Mouse (Mus musculus) gastrocnemius, postnatal 4 days (tissue): ENCODE data around the gene Mpz. TPM values are rescaled to one million over a fixed set of nuclear protein-coding genes. Genes with fewer than 3 reads are reported as not detected.

ENCODE experiments used
- DNase-seq, 2 experiments: peaks; one replicate each; pipeline ENCODE4 v3.0.0; 2021 to 2022; ENCODE audit warnings: low spot score in 2 of 2, mixed read lengths in 2 of 2
- total RNA-seq, 2 experiments: library from RNA; stranded (reverse); gene quantifications; 2 replicates each; pipeline ENCODE4 v1.2.3; 2021

Gene Mpz
- total RNA-seq, 2 experiments from 2014 or later = 476 to 539 TPM

DNA sequence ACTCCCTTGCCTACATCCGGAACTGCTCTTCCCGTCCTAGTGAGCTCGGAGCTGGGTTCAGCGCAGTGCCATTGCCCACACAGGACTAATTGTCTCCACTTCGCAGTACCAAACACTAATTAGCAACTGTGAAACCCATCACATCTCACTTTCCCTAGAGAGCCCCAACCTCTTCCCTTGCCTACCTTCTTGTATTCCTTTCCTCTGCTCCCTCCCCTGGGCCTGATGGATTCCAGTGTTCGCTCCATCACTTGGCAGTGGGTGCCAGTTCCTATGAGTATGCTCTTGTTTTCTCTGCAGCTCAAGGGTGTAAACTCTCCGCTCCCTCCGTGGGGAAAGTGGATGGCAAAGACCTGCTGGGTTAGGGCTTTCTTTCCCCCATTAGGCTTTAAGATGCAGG, 35.1 kb downstream of the Mpz start:
- no peak for DNase-seq

- no peak for DNase-seq
Measured at GRCm38 (mm10) chr1:171187851-171188700, 37.6 kb downstream of the Mpz start.

DNA sequence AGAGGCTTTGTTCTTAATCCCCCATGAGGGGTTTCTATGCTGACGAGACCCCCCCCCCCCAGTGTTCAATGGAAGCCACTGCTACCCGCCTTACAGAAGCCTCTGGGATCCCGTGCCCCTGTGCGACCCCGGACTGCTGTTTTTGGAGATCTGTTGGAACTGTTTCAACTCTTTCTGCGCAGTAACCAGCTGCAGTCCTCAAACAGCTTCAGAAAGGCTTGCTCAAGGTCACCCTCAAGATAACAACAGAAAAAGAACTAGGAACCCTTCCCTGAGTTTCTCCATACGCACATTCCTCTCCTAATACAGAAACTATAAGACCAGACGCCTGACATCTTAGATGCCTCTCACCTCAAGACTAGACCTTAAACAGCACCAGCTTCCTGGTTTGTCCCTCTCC, 38.5 kb downstream of the Mpz start:
- DNase-seq = no peak

DNA sequence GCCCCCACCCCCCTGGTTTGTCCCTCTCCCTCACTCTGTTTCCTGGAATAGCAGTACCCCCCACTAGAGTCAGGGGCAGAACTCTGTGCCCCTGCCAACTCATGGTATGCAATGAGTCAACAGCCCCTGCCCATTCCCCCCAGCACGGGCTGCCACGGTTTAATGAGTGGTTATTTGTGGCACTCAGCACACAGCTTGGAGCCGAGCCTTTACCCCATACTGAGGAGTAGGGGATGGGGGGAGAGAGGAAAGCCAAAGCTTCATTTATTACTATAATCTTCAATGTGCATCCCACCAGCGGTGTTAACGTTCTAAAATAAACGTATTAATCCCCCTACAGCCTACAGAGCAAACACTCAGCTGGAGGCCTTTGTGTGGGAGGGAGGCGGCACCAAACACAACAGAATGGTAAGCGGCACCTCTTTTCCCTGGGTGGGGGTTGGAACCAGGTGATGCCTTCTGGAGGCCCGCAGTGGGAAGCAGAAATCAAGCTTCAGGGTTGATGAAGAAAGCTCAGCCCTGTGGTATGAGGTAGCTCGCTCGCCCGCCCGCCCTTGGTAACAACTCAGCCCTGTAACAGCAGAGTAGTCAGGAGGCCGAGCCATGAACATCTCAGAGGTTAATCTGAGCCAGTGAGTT, 39.1 kb downstream of the Mpz start:
- DNase-seq = no peak

DNA sequence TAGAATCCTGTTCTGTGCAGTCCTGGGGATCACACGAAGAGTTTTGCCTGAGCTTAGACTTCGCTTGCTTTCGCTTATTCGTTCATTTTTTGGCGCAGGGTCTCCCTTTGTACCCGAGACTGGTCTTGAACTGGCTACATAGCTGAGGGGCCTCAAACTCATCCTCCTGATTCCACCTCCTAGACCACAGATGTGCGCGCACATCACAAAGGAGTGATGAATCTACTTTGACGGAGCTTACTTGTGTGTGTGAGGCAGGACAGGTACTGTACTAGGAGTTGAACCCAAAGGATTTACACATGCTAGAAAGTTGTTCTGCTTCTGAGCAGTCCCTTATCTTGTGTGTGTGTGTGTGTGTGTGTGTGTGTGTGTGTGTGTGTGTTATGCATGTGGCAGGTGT, 40.3 kb downstream of the Mpz start:
- DNase-seq = no peak

DNA sequence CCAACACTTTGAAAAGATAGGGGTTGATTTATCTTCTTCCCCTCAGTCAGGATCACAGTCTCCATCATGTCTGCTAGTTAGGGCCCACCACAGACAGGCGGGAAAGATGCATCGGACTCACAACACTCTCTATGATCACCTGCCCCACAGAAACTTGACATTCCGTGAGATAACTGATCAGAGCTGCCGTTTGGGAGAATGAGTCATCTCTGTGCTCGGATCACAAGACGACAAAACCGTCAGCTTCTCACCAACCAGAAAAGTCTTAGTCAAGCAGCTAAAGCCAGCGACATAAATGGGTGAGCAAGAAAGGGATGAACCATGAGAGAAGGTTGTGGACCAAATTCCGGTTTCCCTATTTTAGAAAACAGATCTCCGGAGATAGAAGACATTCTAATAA, 41.8 kb downstream of the Mpz start:
- DNase-seq = no peak

- DNase-seq = no peak
Measured at GRCm38 (mm10) chr1:171193093-171193840, 42.8 kb downstream of the Mpz start.

DNA sequence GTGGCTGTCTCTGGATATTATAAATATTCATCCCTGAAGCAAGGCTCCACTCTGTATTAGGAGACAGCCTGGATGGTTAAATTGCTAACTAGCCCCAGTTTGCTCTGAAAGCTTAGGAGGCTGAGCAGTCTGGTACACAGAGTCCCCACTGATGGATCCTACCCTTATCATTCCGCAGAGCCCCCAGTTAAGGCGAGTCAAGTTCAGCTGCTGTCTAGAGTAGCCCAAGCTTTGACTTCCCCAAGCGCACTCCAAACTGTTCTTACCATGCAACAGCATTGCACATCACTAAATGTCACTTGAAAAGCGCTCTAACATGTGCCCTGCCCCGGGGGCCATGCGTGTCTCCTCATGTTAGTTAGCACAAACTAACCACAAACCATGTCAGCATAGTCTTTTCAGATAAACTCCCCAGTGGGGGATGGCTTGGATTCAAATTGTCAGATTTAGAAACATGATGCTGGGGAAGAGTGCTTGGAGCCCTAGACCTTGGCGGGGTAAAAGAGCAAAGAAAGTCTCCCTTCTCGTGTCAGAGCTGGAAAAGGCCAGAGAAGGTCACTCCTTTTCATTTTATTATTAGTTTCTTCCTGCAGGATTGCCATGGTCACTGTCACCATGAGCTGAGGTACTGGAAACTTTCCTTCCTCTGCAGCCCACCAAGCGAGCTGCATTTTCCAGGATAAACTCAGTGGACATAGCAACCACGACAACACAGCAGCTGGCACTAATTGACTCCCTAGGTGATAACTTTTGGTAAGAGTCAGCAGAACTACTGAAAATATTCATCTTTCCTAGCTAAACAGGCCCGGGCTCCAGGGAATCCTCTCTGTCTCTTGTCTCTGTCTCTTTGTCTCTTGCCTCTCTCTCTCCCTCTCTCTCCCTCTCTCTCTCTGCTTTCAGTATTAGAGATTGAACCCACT, 43.7 kb downstream of the Mpz start:
- no peak for DNase-seq

- DNase-seq = no peak
Measured at GRCm38 (mm10) chr1:171195046-171195822, 44.7 kb downstream of the Mpz start.

DNA sequence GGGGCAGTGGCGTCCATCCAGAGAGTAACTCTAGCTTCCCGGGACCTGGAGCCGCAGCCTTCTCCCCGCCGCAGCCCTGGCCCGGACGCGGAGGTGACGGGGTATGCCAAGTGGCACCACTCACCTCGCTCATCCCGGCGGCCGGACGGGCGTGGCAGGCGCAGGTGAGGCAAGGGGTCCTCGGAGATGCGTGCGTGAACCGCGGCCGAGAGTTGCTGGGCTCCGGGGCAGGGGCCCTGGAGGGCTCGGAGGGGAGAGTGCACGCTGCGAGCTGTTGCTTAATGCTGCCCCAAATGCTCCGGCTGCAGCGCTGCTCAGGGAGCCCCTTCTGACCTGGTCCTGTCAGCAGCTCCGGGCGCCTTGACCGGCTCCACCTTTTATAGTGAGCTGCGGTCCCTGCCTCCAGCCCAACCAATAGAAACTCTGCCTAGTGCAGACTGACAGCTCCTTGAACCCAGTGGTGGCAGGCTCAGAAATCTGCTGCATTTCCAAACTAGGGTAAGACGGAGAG, 45.4 kb downstream of the Mpz start, which contains the start of gene Pcp4l1:
Gene Pcp4l1 (minus strand): TSS at position 382 of the 511 bp plus-strand sequence.
- DNase-seq = peak in 1 of 2 experiments; percentile 37

DNA sequence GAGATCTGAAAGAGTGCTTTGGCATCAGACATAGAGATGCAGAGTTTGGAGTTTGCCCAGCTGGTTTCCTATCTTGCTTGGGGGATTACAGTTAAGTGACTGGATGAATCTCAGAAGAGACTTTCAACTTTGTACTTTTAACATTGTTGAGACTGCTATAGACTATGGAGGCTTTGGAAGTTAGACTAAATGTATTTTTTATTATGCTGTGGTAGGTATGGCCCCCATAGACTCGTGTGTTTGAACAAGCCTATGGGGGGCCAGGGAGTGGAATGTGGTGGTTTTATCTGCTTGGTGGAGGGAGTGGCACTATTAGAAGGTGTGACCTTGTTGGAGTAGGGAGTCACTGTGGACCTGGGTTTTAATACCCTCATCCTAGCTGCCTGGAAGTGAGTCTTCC, 49.0 kb downstream of the Mpz start:
- DNase-seq = no peak

- DNase-seq = no peak
Measured at GRCm38 (mm10) chr1:171200769-171201168, 50.3 kb downstream of the Mpz start.

- no peak for DNase-seq
Measured at GRCm38 (mm10) chr1:171203471-171204248, 53.1 kb downstream of the Mpz start.

GRCm38 (mm10) chr1:171204249-171204644, 53.7 kb downstream of the Mpz start:
- DNase-seq = no peak

GRCm38 (mm10) chr1:171205704-171206493, 55.4 kb downstream of the Mpz start:
- no peak for DNase-seq

DNA sequence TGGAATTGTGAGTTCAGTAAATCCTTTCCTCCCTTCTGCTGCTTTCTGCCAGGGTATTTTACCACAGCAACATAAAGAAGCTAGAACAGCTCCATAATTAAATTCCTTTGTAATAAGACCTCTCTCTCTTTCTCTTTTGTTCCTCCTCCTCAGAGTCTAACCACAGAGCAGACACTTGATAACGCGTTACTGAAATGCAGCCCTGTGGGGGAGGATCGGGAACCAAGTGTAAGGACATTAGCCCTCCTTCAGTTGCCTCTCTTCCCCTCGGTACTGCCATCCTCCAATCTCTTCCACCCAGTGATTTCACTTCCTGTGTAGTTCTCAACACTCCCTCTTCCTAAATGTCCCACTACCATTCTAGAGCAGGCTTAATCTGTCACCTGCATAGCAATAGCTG, 58.9 kb downstream of the Mpz start:
- DNase-seq = no peak
